Mouse (Mus musculus) embryonic fibroblast, embryonic 13.5 days (primary cell): ENCODE results near the gene Akr1b7. TPM values are rescaled to one million over a fixed set of nuclear protein-coding genes. Genes with fewer than 3 reads are reported as not detected.
A peak's percentile ranks its signal among the peaks of the same experiment; 100 is the strongest.

Experiments used
- H3K27ac ChIP-seq: 2 replicates; pipeline ENCODE4 v1.5.1; 2012; ENCODE audit warnings: low read length, control low read depth, inconsistent platforms; ENCODE audit not compliant: insufficient read depth
- H3K4me1 ChIP-seq: 2 replicates; pipeline ENCODE4 v1.6.1; 2011; ENCODE audit warnings: low read length; ENCODE audit not compliant: control insufficient read depth, insufficient read depth
- H3K4me3 ChIP-seq: 2 replicates; pipeline ENCODE4 v1.5.1; 2011; ENCODE audit warnings: mild to moderate bottlenecking, control low read depth, low read length; ENCODE audit not compliant: insufficient read depth
- CTCF ChIP-seq: IDR thresholded peaks from 2 replicates; pipeline ENCODE4 v1.5.1; 2011; ENCODE audit warnings: mild to moderate bottlenecking, control low read depth, low read length, moderate library complexity, borderline replicate concordance; ENCODE audit not compliant: insufficient read depth
- POLR2A ChIP-seq: IDR thresholded peaks from 2 replicates; pipeline ENCODE4 v1.6.1; 2011; ENCODE audit warnings: low read depth, mild to moderate bottlenecking, control low read depth, low read length, moderate library complexity
- polyA plus RNA-seq: library from polyadenylated mRNA; stranded (reverse); fragments of >200 nt; gene quantifications from 2 replicates; pipeline ENCODE4 v1.2.4, GENCODE M21; 2011; ENCODE audit warnings: low read depth; ENCODE audit not compliant: missing spikeins, insufficient read length

Gene Akr1b7
- polyA plus RNA-seq, 1 experiment: not detected

- Histone ChIP-seq H3K4me3 (no peak overlapping the region), H3K4me1 (no peaks in the 10 kb centered on the region; the same call in 1 of the 2 replicates), H3K27ac (peak overlapping the region; percentile 21)
- no peak for TF ChIP-seq POLR2A
- no peak for TF ChIP-seq CTCF
Observed at GRCm38 (mm10) chr6:34463582-34463981, 51.4 kb downstream of the Akr1b7 start.

GRCm38 (mm10) chr6:34471434-34472110, 59.4 kb downstream of the Akr1b7 start:
- H3K4me3 ChIP-seq: no peak overlapping the region
- no peak overlapping the region for H3K27ac ChIP-seq
- TF ChIP-seq POLR2A (no peak), CTCF (no peak)
- H3K4me1 ChIP-seq: no peaks in the 10 kb centered on the region

Other genes starting within 250 kb of the Akr1b7 start
- gene Slc35b4, start 235.2 kb upstream of the Akr1b7 start, polyA plus RNA-seq: 51.3 and 55.4 TPM in 2 replicates
- 99.7 and 105 TPM in 2 replicates for gene Akr1b3, start 94.9 kb upstream of the Akr1b7 start, polyA plus RNA-seq
- gene Akr1b8, start 58.2 kb upstream of the Akr1b7 start, polyA plus RNA-seq: 53.5 and 71.1 TPM in 2 replicates
- gene Akr1b10, start 28.1 kb upstream of the Akr1b7 start, polyA plus RNA-seq: 19.9 and 27.7 TPM in 2 replicates
- 36.7 and 40.9 TPM in 2 replicates for gene Bpgm, start 63.9 kb downstream of the Akr1b7 start, polyA plus RNA-seq
- gene Cald1, start 186.2 kb downstream of the Akr1b7 start, polyA plus RNA-seq: 1,420 and 1,765 TPM in 2 replicates